Mouse (Mus musculus) stomach, embryonic 15.5 days (tissue): ENCODE results near the gene Cdhr2. TPM values are rescaled to one million over a fixed set of nuclear protein-coding genes. Genes with fewer than 3 reads are reported as not detected.

ENCODE experiments used
- ATAC-seq: fragments of 200-750 bp; cut with Nextera tagmentation; 2 replicates; pipeline ENCODE4 v1.8.0; 2017; ENCODE audit warnings: low read depth, moderate number of reproducible peaks, moderate TSS enrichment; ENCODE audit not compliant: insufficient read depth, low FRiP score
- H3K27ac ChIP-seq: fragments of 300-500 bp; sonication (generic); 2 replicates; pipeline ENCODE4 v1.5.1; 2015; ENCODE audit warnings: mild to moderate bottlenecking, inconsistent platforms
- H3K27me3 ChIP-seq: fragments of 300-500 bp; sonication (generic); replicated peaks from 2 replicates; pipeline ENCODE4 v1.6.1; 2015; ENCODE audit warnings: inconsistent platforms
- H3K36me3 ChIP-seq: fragments of 300-500 bp; sonication (generic); 2 replicates; pipeline ENCODE4 v1.6.1; 2015; ENCODE audit warnings: inconsistent platforms
- H3K4me1 ChIP-seq: fragments of 300-500 bp; sonication (generic); 2 replicates; pipeline ENCODE4 v1.6.1; 2015; ENCODE audit warnings: inconsistent platforms
- H3K4me2 ChIP-seq: fragments of 300-500 bp; sonication (generic); 2 replicates; pipeline ENCODE4 v1.6.1; 2015; ENCODE audit warnings: mild to moderate bottlenecking, inconsistent platforms
- H3K4me3 ChIP-seq: fragments of 300-500 bp; sonication (generic); replicated peaks from 2 replicates; pipeline ENCODE4 v1.5.1; 2015; ENCODE audit warnings: inconsistent platforms
- H3K9ac ChIP-seq: fragments of 300-500 bp; sonication (generic); 2 replicates; pipeline ENCODE4 v1.6.1; 2015; ENCODE audit warnings: inconsistent platforms
- H3K9me3 ChIP-seq: fragments of 300-500 bp; sonication (generic); 2 replicates; pipeline ENCODE4 v1.6.1; 2016; ENCODE audit warnings: inconsistent platforms
- WGBS: fragments of 180-500 bp; shearing (Covaris S2); methylation state at CpG from one replicate; pipeline ENCODE4 v1.1.7; 2015; 5-methylcytosine and 5-hydroxymethylcytosine counted together
- polyA plus RNA-seq: library from polyadenylated mRNA; unstranded; fragments of >200 nt; fragmentation: Nextera tagmentation; extraction: Ambion mirVana; gene quantifications from 2 replicates; pipeline ENCODE4 v1.2.1, GENCODE M21; 2015

The Cdhr2 gene
- polyA plus RNA-seq, 1 experiment from 2014 or later: 7.9 TPM

DNA sequence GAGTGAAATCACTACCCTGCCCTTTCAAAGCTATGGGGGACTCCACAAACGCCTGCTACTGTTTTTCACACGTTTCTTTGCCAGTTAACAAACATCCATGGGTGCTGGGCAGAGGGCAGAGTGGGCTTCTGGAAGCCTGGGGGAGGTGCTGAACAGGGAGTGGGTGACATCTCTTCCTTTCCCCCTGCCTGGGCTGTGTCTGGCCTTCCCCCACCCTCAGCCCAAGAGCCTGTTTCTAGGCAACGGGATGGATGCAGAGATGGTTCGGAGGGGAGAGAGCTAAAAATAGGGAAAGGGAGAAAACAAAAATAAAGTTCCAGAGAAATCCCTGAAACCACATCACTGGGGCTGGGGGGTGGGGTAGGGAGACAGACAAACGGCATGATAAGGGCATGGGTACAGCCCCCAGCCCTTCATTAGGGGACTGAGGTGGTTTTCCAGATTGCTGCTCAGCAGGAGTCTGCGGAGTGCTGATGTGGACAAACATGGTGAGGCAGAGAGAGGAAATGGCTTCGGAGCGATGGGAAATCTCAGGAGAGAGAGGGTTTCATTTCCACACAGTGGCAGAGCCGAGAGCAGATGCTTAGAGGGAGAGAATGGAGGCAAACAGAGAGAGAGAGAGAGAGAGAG lies 54.1 kb downstream of the Cdhr2 start:
- no peaks in the 10 kb centered on the region for H3K9me3 ChIP-seq
- no peak for ATAC-seq
- H3K9ac ChIP-seq: no peak overlapping the region
- no peaks in the 10 kb centered on the region for H3K36me3 ChIP-seq
- WGBS: 22% methylated on average over 9 of the region's 9 CpGs
- no peak overlapping the region for H3K4me3 ChIP-seq
- H3K27me3 ChIP-seq: peaks cover 21% of the 10 kb centered on the region
- H3K4me2 ChIP-seq: no peak overlapping the region
- H3K27ac ChIP-seq: no peak overlapping the region
- H3K4me1 ChIP-seq: peaks cover 8% of the 10 kb centered on the region; the same call in 1 of the 2 replicates

DNA sequence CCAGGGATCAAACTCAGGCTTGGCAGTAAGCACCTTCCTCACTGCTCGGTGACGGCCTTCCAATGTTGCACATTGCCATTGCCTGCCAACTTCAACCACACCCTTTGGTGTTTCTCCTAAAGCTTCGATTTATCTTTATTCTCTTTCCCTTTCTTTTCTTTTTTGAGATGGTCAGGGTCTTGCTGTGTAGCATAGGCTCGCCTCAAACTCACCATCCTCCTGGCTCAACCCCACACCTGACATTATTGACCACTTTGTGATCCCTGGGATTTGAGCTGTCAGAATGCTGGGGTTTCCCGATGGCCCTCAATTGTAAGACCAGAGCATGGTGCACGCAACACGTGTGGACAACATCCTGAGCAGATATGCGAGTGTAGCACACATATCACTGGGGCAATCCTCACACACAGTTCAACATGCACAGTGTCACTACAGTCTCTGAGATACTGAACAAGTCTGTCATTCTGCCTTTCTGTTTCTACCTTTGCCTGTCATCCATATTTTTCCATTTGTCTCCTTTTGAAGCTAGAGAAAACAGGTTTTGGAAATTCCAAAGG lies 55.0 kb downstream of the Cdhr2 start:
- Histone ChIP-seq H3K27me3 (peaks cover 17% of the 10 kb centered on the region; the same call in 1 of the 2 replicates), H3K9me3 (no peaks in the 10 kb centered on the region), H3K9ac (no peak overlapping the region), H3K36me3 (no peaks in the 10 kb centered on the region), H3K4me1 (peaks cover 8% of the 10 kb centered on the region; the same call in 1 of the 2 replicates), H3K27ac (no peak overlapping the region), H3K4me2 (no peak overlapping the region), H3K4me3 (no peak overlapping the region)
- no peak for ATAC-seq
- 90% methylated on average over 8 of the region's 8 CpGs for WGBS

DNA sequence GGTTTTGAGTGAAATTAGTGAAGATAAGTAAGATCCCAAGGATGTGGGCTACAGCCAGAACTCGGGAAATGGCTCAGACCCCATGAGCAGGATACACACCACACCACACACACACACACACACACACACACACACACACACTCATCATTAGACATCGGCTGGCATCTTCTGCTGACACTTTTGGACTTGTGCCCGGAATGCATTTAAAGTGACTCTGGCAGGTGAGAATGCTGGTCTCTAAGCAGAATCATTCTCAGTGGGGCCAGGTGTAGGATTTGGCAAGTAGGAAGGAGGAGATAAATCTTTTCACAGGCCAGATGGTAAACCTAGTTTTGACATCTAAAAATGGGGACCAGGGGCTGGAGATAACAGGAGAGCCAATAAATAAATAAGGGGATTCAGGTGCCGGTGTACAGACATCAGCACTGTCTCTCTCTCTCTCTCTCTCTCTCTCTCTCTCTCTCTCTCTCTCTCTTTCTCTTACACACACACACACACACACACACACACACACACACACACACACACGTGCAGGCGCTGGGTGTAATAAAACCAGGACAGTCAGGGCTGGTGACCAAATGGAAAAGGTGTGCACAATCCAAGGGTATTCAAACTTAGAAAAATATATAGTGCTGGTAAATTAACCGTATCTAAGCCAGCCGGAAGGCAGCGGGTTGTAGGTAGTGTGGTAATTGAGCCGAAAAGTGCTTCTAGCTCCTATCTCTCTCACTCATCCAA lies 56.0 kb downstream of the Cdhr2 start:
- Histone ChIP-seq H3K4me1 (peaks cover 8% of the 10 kb centered on the region; the same call in 1 of the 2 replicates), H3K36me3 (no peaks in the 10 kb centered on the region), H3K4me2 (peak overlapping the region; percentile 67), H3K27ac (no peak overlapping the region), H3K4me3 (peak overlapping the region; percentile 37), H3K27me3 (peaks cover 17% of the 10 kb centered on the region; the same call in 1 of the 2 replicates), H3K9me3 (no peaks in the 10 kb centered on the region), H3K9ac (no peak overlapping the region)
- WGBS: 39% methylated on average over 10 of the region's 10 CpGs
- ATAC-seq: no peak

DNA sequence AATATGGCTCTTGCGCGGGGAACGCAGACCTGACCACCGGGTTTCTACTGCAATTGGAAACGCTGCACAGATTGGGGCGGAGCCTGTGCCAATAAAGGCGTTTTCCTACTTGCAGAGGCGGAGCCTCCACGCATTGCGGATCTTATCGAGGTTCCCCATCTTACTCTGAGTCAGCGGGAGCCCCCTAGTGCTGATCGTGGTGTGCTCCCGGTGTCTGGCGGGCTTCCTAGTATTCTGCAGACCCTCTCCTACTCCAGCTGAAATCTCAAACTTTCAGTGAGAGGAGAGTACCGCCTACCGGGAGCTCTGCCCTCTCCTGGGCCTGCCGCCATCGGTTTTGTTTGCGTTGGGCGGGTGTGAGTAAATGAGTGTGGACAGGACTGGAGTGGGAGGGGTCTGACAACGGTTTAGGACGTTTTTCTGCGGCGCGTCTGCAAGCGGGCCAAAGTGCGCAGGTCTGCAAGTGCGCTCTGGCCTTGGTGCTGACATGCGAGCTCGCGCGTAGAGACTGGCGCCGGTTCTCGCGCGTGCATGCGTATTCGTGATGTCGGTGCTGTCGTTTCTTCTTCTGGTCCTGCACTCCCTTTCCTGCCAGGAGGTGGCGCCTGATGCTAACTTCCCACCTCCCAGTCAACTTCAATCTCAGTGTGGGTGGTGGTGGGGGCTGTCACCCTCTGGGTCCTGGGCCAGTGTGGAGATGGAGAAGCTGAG lies 56.9 kb downstream of the Cdhr2 start:
- Histone ChIP-seq H3K9ac (no peak overlapping the region), H3K27me3 (peaks cover 24% of the 10 kb centered on the region), H3K4me3 (peak overlapping the region; percentile 37), H3K9me3 (no peaks in the 10 kb centered on the region), H3K36me3 (no peaks in the 10 kb centered on the region), H3K27ac (no peak overlapping the region), H3K4me2 (peak overlapping the region; percentile 67), H3K4me1 (peaks cover 8% of the 10 kb centered on the region; the same call in 1 of the 2 replicates)
- WGBS: under 1% methylated on average over 43 of the region's 43 CpGs
- ATAC-seq: peak; percentile 82

DNA sequence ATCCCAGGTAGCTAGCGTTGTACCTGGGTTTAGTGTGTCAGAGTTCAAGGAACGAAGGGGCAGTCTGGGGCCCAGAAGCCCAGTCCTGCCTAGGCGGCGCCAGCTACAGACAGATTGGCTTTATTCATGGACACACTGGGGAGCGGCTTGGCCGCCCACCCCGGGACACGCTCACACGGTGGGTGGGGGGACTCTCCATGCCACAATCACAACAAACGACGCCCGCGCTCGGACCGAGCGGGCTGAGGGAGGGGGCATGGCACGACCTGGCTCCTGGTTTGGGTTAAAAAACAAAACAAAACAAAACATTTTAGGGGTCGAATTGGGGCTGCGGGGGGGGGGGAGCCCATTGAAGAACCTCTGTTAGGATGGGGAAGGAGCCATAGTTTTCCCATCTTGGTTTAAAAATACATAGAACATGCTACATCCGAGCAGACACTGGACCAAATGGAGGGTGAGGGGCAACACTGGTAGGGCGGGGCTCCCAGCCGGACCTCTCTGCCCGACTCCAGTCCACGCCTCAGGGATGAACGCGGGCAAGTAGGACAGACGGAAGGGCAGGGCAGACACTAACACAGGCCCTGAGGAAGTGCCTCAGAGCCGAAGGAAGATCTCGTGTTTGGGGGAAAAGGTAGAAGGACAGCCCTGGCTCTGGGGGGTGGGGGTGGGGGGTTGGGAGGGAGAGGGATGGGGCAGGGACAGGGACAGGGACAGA lies 57.7 kb downstream of the Cdhr2 start:
- Histone ChIP-seq H3K4me2 (peak overlapping the region; percentile 67), H3K27me3 (peaks cover 30% of the 10 kb centered on the region), H3K36me3 (no peaks in the 10 kb centered on the region), H3K4me1 (peaks cover 8% of the 10 kb centered on the region; the same call in 1 of the 2 replicates), H3K9me3 (no peaks in the 10 kb centered on the region), H3K9ac (no peak overlapping the region), H3K4me3 (peak overlapping the region; percentile 37), H3K27ac (no peak overlapping the region)
- ATAC-seq: 0 out of 2 replicates have a peak, but pooled peaks have one; percentile 8
- 2% methylated on average over 29 of the region's 29 CpGs for WGBS

DNA sequence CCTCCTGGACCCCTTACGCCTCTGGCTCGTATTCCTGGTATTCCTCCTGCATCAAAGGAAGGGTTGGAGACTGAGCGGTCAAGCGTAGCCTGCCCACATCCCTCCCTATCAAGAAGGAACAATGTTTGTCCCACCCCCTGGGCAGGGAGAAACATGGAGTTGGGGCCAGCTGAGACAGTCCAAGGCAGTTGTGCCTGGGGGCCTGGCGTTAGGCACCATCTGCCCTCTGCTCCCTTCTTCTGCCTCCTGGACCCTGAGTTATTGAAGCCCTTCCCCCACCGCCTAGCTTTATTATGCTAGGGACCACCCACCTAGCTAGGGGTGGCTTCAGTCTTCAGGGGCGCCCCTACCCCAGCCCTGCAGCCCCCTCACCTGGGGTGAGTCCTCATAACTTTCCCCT lies 58.2 kb downstream of the Cdhr2 start:
- WGBS: 18% methylated on average over 7 of the region's 7 CpGs
- ATAC-seq: no peak
- peaks cover 8% of the 10 kb centered on the region; the same call in 1 of the 2 replicates for H3K4me1 ChIP-seq
- no peak overlapping the region for H3K9ac ChIP-seq
- peaks cover 36% of the 10 kb centered on the region for H3K27me3 ChIP-seq
- no peaks in the 10 kb centered on the region for H3K36me3 ChIP-seq
- no peak overlapping the region for H3K27ac ChIP-seq
- no peak overlapping the region for H3K4me3 ChIP-seq
- no peak overlapping the region for H3K4me2 ChIP-seq
- no peaks in the 10 kb centered on the region for H3K9me3 ChIP-seq

DNA sequence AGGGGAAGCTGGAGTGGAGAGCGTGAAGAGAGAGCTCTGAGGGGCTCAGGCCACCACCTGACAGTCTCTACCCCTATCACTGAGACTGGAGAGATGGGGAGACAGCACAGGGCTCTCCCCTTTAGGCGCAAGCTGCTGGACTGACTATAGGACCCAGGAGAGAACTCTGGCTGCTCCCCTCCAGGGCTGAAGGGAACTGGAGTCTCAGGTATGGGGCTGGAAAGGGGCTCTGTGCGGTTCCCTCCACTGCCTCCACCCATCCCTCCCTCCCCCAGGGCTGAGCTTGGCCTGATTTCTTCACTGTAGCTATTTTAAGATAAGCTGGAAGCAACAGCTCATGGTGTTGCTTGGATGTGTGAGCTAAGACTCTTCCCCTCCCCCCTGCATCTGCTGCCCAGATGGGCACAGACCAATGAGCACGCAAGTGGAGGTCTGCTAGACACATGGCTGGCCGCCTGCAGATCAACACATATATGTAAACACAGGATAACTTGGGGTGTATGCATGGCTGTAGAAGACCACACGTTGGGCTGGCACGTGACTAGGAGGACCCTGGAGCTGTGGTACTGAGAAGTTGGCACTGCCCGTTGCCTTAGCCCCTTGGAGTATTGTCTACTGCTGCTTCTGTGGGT lies 59.0 kb downstream of the Cdhr2 start:
- Histone ChIP-seq H3K36me3 (no peaks in the 10 kb centered on the region), H3K4me2 (no peak overlapping the region), H3K4me3 (no peak overlapping the region), H3K27me3 (peaks cover 44% of the 10 kb centered on the region), H3K9ac (no peak overlapping the region), H3K4me1 (peaks cover 8% of the 10 kb centered on the region; the same call in 1 of the 2 replicates), H3K27ac (no peak overlapping the region), H3K9me3 (no peaks in the 10 kb centered on the region)
- ATAC-seq: no peak
- 62% methylated on average over 8 of the region's 8 CpGs for WGBS

DNA sequence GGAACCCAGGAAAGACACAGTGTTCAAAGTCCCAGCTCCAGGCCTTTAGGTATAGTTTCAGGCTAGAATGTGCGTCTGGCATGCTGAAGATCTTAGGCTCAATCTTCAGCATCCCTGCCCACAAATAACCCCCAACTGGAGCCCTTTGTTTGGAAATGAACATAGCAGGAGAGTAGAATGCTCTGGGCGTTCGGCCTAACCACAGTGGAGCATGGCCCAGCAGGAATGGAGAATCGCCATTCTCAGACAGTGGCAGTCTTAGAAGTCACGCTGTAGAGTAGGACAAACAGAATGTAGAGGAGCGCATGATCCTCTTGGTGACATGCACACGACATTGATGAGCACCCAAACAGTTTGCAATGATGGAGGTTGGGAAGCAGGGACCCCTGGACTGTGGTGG lies 59.6 kb downstream of the Cdhr2 start:
- no peak overlapping the region for H3K27ac ChIP-seq
- H3K27me3 ChIP-seq: peaks cover 50% of the 10 kb centered on the region
- H3K9me3 ChIP-seq: no peaks in the 10 kb centered on the region
- no peak overlapping the region for H3K9ac ChIP-seq
- no peak overlapping the region for H3K4me3 ChIP-seq
- ATAC-seq: no peak
- no peak overlapping the region for H3K4me2 ChIP-seq
- peaks cover 8% of the 10 kb centered on the region; the same call in 1 of the 2 replicates for H3K4me1 ChIP-seq
- H3K36me3 ChIP-seq: no peaks in the 10 kb centered on the region
- 77% methylated on average over 7 of the region's 7 CpGs for WGBS

DNA sequence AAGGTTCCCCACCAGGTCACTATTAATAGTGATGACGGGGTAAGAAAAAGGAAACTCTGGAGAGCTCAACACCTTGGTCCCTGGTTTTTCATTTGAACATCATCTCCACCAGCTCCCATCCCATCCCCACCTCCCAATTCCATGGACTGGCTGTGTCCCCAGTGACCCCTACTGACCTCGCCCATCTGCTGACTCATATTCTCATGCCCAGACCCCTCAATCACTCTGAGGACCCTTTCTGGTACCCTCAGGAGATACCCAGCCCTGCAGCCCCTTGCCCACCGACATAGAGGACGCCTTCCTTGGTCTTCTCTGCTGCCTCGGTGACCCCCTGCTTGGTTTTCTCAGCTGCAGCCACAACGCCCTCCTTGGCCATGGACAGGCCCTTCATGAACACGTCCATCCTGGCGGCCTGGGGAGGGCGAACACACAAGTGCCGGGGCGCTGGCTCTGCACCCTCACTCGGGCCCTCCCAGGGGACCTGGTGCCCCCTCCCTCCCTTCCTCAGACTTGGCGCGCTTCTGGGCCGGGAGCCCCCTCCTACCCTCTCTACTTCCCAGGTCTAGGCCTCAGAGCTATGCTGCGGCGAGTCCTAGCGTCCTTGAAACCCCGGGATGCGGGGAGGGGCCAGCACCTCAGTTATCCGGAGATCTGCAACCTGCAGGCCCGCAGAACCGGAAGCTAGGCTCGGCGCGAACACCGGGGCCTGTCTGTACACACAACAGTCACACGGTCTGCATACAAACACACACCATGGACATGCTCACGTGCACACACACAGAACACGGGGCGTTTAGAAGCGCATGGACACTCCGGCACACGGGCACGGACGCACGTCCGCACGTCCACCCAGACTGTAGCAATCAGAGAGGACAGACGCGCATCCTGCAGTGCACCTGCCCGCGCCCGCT lies 64.3 kb downstream of the Cdhr2 start:
- peaks cover 4% of the 10 kb centered on the region; the same call in 1 of the 2 replicates for H3K4me1 ChIP-seq
- no peaks in the 10 kb centered on the region for H3K36me3 ChIP-seq
- no peaks in the 10 kb centered on the region for H3K9me3 ChIP-seq
- no peak overlapping the region for H3K9ac ChIP-seq
- 5% methylated on average over 44 of the region's 44 CpGs for WGBS
- H3K4me2 ChIP-seq: peak overlapping the region; percentile 43
- H3K4me3 ChIP-seq: peak overlapping the region; percentile 23
- peaks cover 49% of the 10 kb centered on the region for H3K27me3 ChIP-seq
- no peak for ATAC-seq
- no peak overlapping the region for H3K27ac ChIP-seq

DNA sequence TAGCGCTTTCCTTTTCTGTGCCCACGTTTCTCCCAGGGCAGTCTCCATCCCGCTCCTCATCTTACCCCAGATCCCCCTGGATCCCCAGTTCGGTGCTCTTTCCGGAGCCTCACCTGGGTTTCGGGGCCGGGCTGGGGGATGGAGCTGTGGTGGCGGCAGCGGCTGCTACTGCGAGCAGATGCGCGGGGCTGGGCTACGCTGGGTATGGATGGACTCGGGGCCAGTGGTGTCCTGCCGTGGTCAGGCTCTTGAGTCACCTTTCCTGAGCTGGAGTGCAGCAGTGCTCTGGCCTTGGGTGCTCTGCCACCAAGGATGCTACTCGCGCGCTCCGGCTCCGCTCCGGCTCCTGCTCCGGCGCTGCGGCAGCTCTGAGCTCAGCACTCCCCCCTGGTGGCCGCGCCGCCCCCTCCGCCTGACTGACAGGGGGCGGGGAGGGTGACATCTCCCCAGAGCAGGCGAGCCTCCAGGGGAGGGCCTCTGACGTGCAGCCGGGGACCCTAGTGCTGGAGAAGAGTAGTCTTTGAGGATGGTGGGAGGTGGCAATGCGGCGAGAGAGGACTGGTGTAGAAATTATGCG lies 65.0 kb downstream of the Cdhr2 start, which contains the start of gene Sncb:
Sncb (minus strand) TSS at position 404 of the 577 bp plus-strand sequence.
- H3K9me3 ChIP-seq: no peaks in the 10 kb centered on the region
- H3K4me3 ChIP-seq: peak within 1 kb of the TSS; percentile 23
- peaks cover 49% of the 10 kb centered on the region for H3K27me3 ChIP-seq
- ATAC-seq: no peak
- H3K27ac ChIP-seq: no peak within 1 kb of the TSS
- H3K9ac ChIP-seq: no peak within 1 kb of the TSS
- WGBS: 1% methylated on average over 35 of the region's 35 CpGs
- H3K4me1 ChIP-seq: peaks cover 4% of the 10 kb centered on the region; the same call in 1 of the 2 replicates
- H3K4me2 ChIP-seq: peak within 1 kb of the TSS; percentile 43
- no peaks in the 10 kb centered on the region for H3K36me3 ChIP-seq
